In the genomic region with DNA sequence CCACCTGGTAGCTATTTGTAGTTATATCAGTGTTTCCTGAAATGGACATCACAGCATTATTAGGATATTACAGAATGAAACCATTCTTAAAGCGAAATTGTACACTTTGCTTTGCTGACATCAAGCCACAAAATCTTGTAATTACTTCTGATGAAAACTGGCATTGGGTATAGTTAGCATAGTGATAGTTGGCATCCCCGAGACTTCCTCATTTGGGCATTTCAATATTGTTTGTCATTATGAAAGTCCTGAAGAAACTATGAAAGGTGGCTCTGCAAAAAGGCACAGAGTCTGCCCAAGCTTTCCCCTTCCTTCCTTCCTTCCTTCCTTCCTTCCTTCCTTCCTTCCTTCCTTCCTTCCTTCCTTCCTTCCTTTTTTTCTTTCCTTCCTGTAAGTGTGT, we compare ENCODE assay signal across 16 mouse cellular contexts.
"Had no signal": no experiment of that assay in that cellular context is flagged by ENCODE, and none has a peak within 500 bp of the region (broad histone marks: within the 10 kb centered on the region; RNA-seq: fewer than 3 reads in every experiment).

No protein-coding gene starts in this region.

- DNase-seq: kidney, adult 11 months; kidney, adult 8-10 months; kidney, postnatal 10 days; kidney, postnatal 36 days; layer of hippocampus, postnatal 36 days; left cerebral cortex, postnatal 4 days; liver, postnatal 0 days; lung, embryonic 14.5 days; midbrain, embryonic 14.5 days; thymus, postnatal 25 days had no signal

- H3K36me3 ChIP-seq: kidney, embryonic 15.5 days; limb, embryonic 12.5 days; limb, embryonic 15.5 days; neural tube, embryonic 13.5 days; stomach, embryonic 15.5 days had no signal

- H3K27me3 ChIP-seq: kidney, embryonic 15.5 days; limb, embryonic 12.5 days; limb, embryonic 15.5 days; neural tube, embryonic 13.5 days; stomach, embryonic 15.5 days had no signal

- ATAC-seq: liver, postnatal 0 days; lung, postnatal 0 days had no signal
